Mouse (Mus musculus) heart, adult 2 months (tissue): Measurements from ENCODE around the gene Pip4k2c.

Source experiments
- CTCF ChIP-seq: fragments of 200-600 bp; IDR thresholded peaks from 2 replicates; pipeline ENCODE4 v1.8.1; 2022; ENCODE audit warnings: antibody characterized with exemption, mild to moderate bottlenecking, moderate library complexity
- EP300 ChIP-seq: fragments of 200-500 bp; IDR thresholded peaks from 2 replicates; pipeline ENCODE4 v1.6.1; 2011; ENCODE audit warnings: low read depth, low read length, control low read depth; ENCODE audit not compliant: insufficient read depth
- POLR2A ChIP-seq: fragments of 200-500 bp; IDR thresholded peaks from 2 replicates; pipeline ENCODE4 v1.6.1; 2011; ENCODE audit warnings: mild to moderate bottlenecking, low read depth, low read length, control low read depth; ENCODE audit not compliant: insufficient read depth

DNA sequence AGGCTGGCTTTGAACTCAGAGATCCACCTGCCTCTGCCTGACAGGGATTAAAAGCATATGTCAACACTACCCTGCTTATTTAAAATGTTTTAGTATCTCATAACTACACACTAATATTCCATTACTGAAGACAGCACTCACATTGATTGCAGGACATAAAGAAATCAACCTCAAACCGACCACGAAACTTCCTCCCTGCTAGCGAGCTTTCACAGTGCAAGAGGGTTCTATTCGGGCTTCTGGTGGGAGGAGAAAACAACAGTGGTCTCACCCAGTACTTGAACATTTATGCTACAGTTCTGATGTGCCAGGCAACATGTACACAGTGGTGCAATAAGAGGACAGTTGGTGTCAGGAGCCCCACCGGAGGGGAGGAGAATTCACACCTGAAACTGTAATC lies 39.4 kb upstream of the Pip4k2c start:
- TF ChIP-seq CTCF = no peak
- TF ChIP-seq EP300 = no peak
- no peak for TF ChIP-seq POLR2A
